Mouse (Mus musculus) forebrain, embryonic 11.5 days (tissue): ENCODE data around the gene Ccser1. TPM values are rescaled to one million over a fixed set of nuclear protein-coding genes. Genes with fewer than 3 reads are reported as not detected.

Source experiments
- ATAC-seq: fragments of 200-750 bp; cut with Nextera tagmentation; replicated peaks from 2 replicates; pipeline ENCODE4 v1.8.0; 2017; ENCODE audit warnings: moderate TSS enrichment; ENCODE audit not compliant: low FRiP score
- DNase-seq: peaks from one replicate; pipeline ENCODE4 v3.0.0-alpha.2; 2017; ENCODE audit warnings: low spot score
- H3K27ac ChIP-seq: fragments of 300-500 bp; sonication (generic); 2 replicates; pipeline ENCODE4 v1.5.1; 2014; ENCODE audit warnings: low read depth, low read length
- H3K27me3 ChIP-seq: fragments of 300-500 bp; sonication (generic); 2 replicates; pipeline ENCODE4 v1.6.1; 2014; ENCODE audit warnings: mild to moderate bottlenecking, low read length, mixed read lengths; ENCODE audit not compliant: control insufficient read depth, insufficient read depth
- H3K36me3 ChIP-seq: fragments of 300-500 bp; sonication (generic); 2 replicates; pipeline ENCODE4 v1.6.1; 2014; ENCODE audit warnings: mild to moderate bottlenecking, low read length, moderate library complexity, mixed read lengths; ENCODE audit not compliant: control insufficient read depth, insufficient read depth
- H3K4me1 ChIP-seq: fragments of 300-500 bp; sonication (generic); replicated peaks from 2 replicates; pipeline ENCODE4 v1.6.1; 2014; ENCODE audit warnings: low read length, mixed read lengths; ENCODE audit not compliant: control insufficient read depth, insufficient read depth
- H3K4me2 ChIP-seq: fragments of 300-500 bp; sonication (generic); 2 replicates; pipeline ENCODE4 v1.6.1; 2014; ENCODE audit warnings: low read depth, mild to moderate bottlenecking, low read length, moderate library complexity, mixed read lengths; ENCODE audit not compliant: severe bottlenecking
- H3K4me3 ChIP-seq: fragments of 300-500 bp; sonication (generic); 2 replicates; pipeline ENCODE4 v1.5.1; 2014; ENCODE audit warnings: low read depth, low read length
- H3K9ac ChIP-seq: fragments of 300-500 bp; sonication (generic); 2 replicates; pipeline ENCODE4 v1.6.1; 2014; ENCODE audit warnings: low read length
- H3K9me3 ChIP-seq: fragments of 300-500 bp; sonication (generic); 2 replicates; pipeline ENCODE4 v1.6.1; 2016; ENCODE audit warnings: low read length, mixed read lengths; ENCODE audit not compliant: control insufficient read depth
- WGBS: fragments of 180-500 bp; shearing (Covaris S2); extraction: QIAGEN DNeasy Blood & Tissue Kit; methylation state at CpG from one replicate; pipeline ENCODE4 v1.1.7; 2014; 5-methylcytosine and 5-hydroxymethylcytosine counted together
- polyA plus RNA-seq: library from polyadenylated mRNA; unstranded; fragments of >200 nt; fragmentation: Nextera tagmentation; extraction: Ambion mirVana; gene quantifications from 2 replicates; pipeline ENCODE4 v1.2.1, GENCODE M21; 2014

The Ccser1 gene
- polyA plus RNA-seq, 1 experiment from 2014 or later: 15.3 TPM

DNA sequence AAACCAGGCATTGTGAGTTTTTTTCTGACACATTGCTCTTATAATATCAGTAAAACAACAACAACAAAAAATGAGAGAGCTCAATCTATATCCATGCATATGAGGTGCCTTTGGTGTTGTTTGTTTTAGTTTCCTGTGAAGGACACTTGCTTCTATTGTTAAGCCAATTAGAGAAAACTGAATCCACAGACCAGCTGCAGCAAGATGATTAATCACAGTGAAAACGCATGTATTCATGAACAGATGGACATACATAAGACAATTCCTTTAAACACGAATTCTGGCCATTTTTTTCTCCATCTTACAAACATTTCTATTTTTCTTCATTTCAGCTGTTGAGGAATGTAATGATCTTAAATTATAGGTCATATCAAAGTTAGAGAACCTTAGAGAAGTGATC is 387.4 kb downstream of the Ccser1 start:
- no peak for DNase-seq
- Histone ChIP-seq H3K9me3 (no peaks in the 10 kb centered on the region), H3K4me2 (no peak overlapping the region), H3K36me3 (no peaks in the 10 kb centered on the region), H3K27me3 (no peaks in the 10 kb centered on the region), H3K9ac (no peak overlapping the region), H3K4me1 (no peaks in the 10 kb centered on the region), H3K27ac (no peak overlapping the region), H3K4me3 (no peak overlapping the region)
- ATAC-seq: no peak
- 76% methylated on average over 2 of the region's 2 CpGs for WGBS

DNA sequence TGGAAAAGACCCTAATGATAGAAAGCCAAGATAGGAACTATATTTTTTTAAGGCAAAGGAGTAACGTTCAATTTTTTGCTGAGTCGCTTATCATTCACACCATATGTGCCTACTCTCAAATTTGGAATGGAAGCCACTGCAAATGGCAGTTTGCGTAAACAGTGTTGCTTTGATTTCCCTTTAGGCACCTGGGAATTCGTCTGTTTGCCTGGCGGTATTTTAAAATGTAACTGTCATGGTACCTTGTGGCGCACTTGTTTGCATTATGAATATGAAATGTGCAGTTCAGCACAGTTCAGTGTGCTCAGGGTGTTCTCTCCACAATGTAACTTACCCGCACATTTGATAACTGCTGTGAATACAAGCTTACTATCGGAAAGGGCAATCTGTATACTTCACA is 387.8 kb downstream of the Ccser1 start:
- H3K9me3 ChIP-seq: no peaks in the 10 kb centered on the region
- 95% methylated on average over 8 of the region's 8 CpGs for WGBS
- no peak for ATAC-seq
- no peak overlapping the region for H3K4me3 ChIP-seq
- no peaks in the 10 kb centered on the region for H3K36me3 ChIP-seq
- H3K9ac ChIP-seq: no peak overlapping the region
- no peak overlapping the region for H3K27ac ChIP-seq
- DNase-seq: no peak
- H3K4me2 ChIP-seq: no peak overlapping the region
- H3K4me1 ChIP-seq: no peaks in the 10 kb centered on the region
- H3K27me3 ChIP-seq: no peaks in the 10 kb centered on the region

DNA sequence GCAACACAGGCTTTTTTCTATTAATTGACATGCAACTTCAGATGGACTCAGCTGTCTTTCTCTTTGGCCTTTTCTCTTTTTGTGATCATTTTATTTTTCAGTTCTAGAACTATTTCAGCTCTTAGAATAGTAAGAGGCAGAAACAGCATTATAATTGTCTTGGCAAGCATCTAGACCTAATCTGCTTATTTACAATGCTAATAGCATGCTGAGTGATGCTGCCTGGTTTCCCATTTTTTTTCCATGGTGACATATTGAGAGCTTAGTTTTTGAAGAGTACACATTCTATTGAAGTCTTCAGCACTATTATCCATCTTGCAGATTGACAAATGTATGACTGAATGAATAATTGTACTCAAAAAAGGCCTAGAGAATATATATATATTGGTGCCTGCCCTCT is 401.6 kb downstream of the Ccser1 start:
- Histone ChIP-seq H3K4me1 (no peaks in the 10 kb centered on the region), H3K9ac (no peak overlapping the region), H3K36me3 (no peaks in the 10 kb centered on the region), H3K4me2 (no peak overlapping the region), H3K27me3 (no peaks in the 10 kb centered on the region), H3K9me3 (no peaks in the 10 kb centered on the region), H3K27ac (no peak overlapping the region), H3K4me3 (no peak overlapping the region)
- no peak for ATAC-seq
- DNase-seq: no peak

DNA sequence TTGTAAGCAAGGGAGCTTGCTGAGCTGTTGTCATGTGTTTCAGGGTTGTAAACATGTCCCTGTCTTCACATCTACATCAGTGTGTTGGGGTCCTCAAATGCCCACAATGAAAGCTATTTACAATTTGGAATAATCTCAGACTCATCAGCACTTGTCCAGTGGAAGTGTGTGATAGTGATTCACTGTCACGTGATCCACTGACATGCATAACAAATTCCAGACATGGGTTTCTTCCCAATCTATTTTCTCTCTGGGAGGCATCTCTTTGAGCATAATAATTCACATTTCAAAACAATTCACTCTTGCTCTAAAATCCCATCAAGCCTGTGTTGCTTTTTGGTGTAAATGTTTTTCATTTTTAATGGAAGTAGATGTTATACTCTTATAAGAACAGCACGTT is 408.9 kb downstream of the Ccser1 start:
- WGBS: 88% methylated on average over 2 of the region's 2 CpGs
- ATAC-seq (no peak), DNase-seq (no peak)
- Histone ChIP-seq H3K27ac (no peak overlapping the region), H3K9me3 (no peaks in the 10 kb centered on the region), H3K4me1 (no peaks in the 10 kb centered on the region), H3K4me2 (no peak overlapping the region), H3K36me3 (no peaks in the 10 kb centered on the region), H3K4me3 (no peak overlapping the region), H3K9ac (no peak overlapping the region), H3K27me3 (no peaks in the 10 kb centered on the region)

DNA sequence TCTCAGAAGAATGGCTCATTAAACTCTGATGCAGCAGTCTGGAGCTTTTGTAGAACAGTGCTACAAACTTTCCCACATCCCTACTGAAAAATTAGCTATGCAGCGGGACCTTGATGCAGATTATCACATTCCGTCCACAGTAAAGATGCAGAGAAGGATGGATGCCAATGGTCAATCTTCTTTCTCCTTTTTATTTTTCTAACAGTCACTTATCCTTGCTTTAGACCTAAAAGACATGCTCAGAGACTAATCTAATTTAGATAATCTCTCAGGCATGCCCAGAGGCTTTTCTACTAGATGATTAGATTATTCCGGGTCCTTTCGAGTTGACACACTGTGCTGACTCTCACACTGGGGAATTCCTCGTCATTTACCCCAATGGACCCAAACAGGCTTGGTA is 421.8 kb downstream of the Ccser1 start:
- Histone ChIP-seq H3K9ac (no peak overlapping the region), H3K27ac (no peak overlapping the region), H3K4me1 (no peaks in the 10 kb centered on the region), H3K27me3 (no peaks in the 10 kb centered on the region), H3K9me3 (no peaks in the 10 kb centered on the region), H3K36me3 (no peaks in the 10 kb centered on the region), H3K4me3 (no peak overlapping the region), H3K4me2 (no peak overlapping the region)
- DNase-seq (no peak), ATAC-seq (no peak)
- 56% methylated on average over 5 of the region's 5 CpGs for WGBS

DNA sequence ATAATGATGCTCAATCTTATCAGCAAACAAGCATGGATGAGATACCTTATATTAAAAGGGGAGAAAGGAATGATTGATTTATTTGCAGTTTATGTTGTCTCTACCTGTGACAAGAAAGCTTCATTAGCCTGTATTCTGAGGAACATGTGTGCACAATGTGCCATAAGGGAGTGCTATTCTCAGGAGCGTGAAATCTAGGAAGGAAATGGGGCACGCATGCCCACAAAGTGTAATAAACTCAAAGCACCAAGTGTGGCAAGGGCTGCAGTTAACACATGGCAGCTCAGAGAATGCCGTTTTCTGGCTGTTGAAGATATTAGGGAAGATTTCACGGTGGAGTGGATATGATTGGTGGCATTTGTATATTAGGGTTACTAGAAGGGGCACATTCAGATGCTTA is 434.8 kb downstream of the Ccser1 start:
- no peak overlapping the region for H3K9ac ChIP-seq
- DNase-seq (no peak), ATAC-seq (no peak)
- H3K4me3 ChIP-seq: no peak overlapping the region
- no peaks in the 10 kb centered on the region for H3K36me3 ChIP-seq
- no peak overlapping the region for H3K4me2 ChIP-seq
- H3K27ac ChIP-seq: no peak overlapping the region
- WGBS: 86% methylated on average over 4 of the region's 4 CpGs
- H3K27me3 ChIP-seq: no peaks in the 10 kb centered on the region
- no peaks in the 10 kb centered on the region for H3K9me3 ChIP-seq
- no peaks in the 10 kb centered on the region for H3K4me1 ChIP-seq

DNA sequence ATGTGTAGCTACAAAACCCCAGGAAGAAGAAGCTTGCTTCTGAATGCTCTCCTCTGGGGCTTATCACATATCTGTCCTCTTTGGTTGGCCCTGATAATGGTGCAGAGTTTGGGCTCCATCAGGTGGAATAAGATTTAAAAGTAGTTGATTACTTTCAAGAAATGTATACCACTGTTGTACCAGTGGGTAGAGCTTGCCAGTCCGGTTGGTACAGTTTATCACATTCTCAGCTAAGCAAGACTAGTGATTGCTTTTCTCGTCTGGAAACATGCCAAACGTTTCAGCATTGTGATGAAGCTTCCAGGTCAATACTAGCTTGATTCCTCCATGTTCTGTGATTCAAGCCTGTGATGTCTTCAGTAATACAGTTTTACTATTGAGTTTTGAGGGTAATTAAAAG is 441.6 kb downstream of the Ccser1 start:
- no peak overlapping the region for H3K27ac ChIP-seq
- no peaks in the 10 kb centered on the region for H3K4me1 ChIP-seq
- WGBS: 85% methylated on average over 3 of the region's 3 CpGs
- no peak overlapping the region for H3K4me3 ChIP-seq
- no peak for DNase-seq
- H3K4me2 ChIP-seq: no peak overlapping the region
- H3K27me3 ChIP-seq: no peaks in the 10 kb centered on the region
- no peak for ATAC-seq
- H3K9me3 ChIP-seq: no peaks in the 10 kb centered on the region
- no peaks in the 10 kb centered on the region for H3K36me3 ChIP-seq
- no peak overlapping the region for H3K9ac ChIP-seq

DNA sequence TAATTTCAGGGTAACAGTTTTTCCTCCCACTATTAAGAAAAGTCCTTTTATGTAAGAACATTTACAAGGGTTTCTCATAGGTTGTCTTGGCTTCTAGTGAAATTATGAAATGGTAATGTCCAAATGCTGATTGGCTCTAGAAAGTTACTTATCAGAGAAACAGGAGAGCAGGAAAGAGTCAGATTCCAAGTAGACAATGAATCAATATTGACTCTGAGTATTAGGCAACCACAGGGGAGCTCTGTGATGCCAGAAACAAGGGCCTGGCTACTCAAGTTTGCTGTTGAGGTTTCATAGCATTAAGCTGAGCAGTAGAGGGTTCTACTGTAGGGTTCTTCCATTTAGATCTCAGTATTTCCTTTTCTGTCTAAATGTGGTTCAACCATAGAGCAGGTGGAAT is 481.3 kb downstream of the Ccser1 start:
- ATAC-seq (no peak), DNase-seq (no peak)
- Histone ChIP-seq H3K4me1 (no peaks in the 10 kb centered on the region), H3K27ac (no peak overlapping the region), H3K9ac (no peak overlapping the region), H3K9me3 (no peaks in the 10 kb centered on the region), H3K36me3 (no peaks in the 10 kb centered on the region), H3K4me2 (no peak overlapping the region), H3K4me3 (no peak overlapping the region), H3K27me3 (no peaks in the 10 kb centered on the region)

DNA sequence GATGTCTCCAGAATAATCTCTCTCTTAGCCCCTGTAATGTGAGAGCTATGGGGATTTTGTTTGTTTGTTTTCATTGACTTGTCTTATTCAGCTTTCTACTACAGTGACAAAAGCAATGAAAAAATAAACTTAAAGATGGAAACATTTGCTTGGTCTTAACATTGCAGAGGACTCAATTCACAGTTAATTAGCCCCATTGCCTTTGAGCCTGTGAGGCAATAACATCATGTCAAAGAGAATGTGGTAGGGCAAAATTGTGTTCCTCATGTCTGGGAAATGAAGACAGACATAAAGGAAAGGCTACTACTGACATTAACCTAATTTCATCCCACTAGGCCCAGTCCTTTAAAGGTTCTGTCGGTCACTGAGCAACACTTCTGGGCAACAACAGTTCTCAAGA is 484.4 kb downstream of the Ccser1 start:
- H3K9me3 ChIP-seq: no peaks in the 10 kb centered on the region
- no peak overlapping the region for H3K9ac ChIP-seq
- H3K27ac ChIP-seq: no peak overlapping the region
- no peaks in the 10 kb centered on the region for H3K4me1 ChIP-seq
- no peak overlapping the region for H3K4me2 ChIP-seq
- ATAC-seq: no peak
- H3K27me3 ChIP-seq: no peaks in the 10 kb centered on the region
- DNase-seq: no peak
- no peak overlapping the region for H3K4me3 ChIP-seq
- 96% methylated on average over 1 of the region's 1 CpGs for WGBS
- no peaks in the 10 kb centered on the region for H3K36me3 ChIP-seq
